Comparison of ENCODE assay signal across 23 mouse cellular contexts in the genomic region with DNA sequence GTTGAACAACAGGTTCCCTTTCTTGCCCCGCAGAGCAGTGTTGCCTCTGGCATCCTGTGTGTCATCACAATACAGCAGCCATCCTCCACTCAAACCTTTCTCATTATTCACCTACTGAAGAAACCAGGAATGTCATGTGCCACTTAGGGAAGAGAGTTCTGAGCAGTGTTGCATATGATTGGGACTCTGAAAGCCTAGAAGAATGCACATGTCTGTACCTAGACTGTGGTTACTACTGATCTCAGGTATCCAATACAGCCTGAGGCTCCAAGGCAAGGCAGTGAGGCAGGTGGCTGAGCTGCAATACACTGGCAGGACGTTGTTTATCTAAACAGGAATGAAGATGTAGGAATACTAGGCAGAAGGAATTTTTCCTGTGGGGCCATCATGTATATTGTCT.
DNase-seq lines count a peak whose midpoint lies in the region; ATAC-seq lines count a peak whose summit lies in the region.
"Had no signal": no experiment of that assay in that cellular context is flagged by ENCODE, and none has a peak within 500 bp of the region (broad histone marks: within the 10 kb centered on the region; RNA-seq: fewer than 3 reads in every experiment).

No protein-coding gene starts in this region.

- no peak overlapping the region for H3K9ac ChIP-seq in heart, embryonic 12.5 days
- H3K9ac ChIP-seq: embryonic facial prominence, embryonic 12.5 days; hindbrain, embryonic 13.5 days; limb, embryonic 12.5 days; liver, embryonic 15.5 days; lung, embryonic 14.5 days had no signal

- DNase-seq in heart, adult 11 months: peak; percentile 45
- peak; percentile 8 for DNase-seq in brain, adult 2 months (ENCODE audit: low read depth, low spot score)
- peak; percentile 4 for DNase-seq in forelimb bud, embryonic 11.5 days (ENCODE audit: low read depth, low spot score)
- peak; percentile 7 for DNase-seq in retina, embryonic 14.5 days (ENCODE audit: low spot score)
- DNase-seq in cerebellum, adult 11 months: no peak
- DNase-seq: adrenal gland, postnatal 10 days; cerebellum, adult 18-20 months; cerebellum, postnatal 10 days; heart, postnatal 36 days; kidney, postnatal 14 days; lung, embryonic 14.5 days; right cerebral cortex, adult 18-20 months; spleen, adult 18-20 months; thymus, postnatal 14 days had no signal

- no peaks in the 10 kb centered on the region for H3K9me3 ChIP-seq in heart, embryonic 12.5 days (replicated peaks)
- H3K9me3 ChIP-seq: embryonic facial prominence, embryonic 12.5 days; hindbrain, embryonic 13.5 days; limb, embryonic 12.5 days; liver, embryonic 15.5 days had no signal

- no peak for ATAC-seq in heart, embryonic 12.5 days (ENCODE audit: insufficient number of reproducible peaks, low FRiP score)
- no peak for ATAC-seq in erythroid progenitor cell, adult 5-6 weeks (replicated peaks; ENCODE audit: low FRiP score, poor library complexity, severe bottlenecking)
- ATAC-seq: forebrain, embryonic 16.5 days; intestine, postnatal 0 days had no signal

- H3K36me3 ChIP-seq in heart, embryonic 12.5 days: no peaks in the 10 kb centered on the region
- H3K36me3 ChIP-seq: embryonic facial prominence, embryonic 12.5 days; G1E; hindbrain, embryonic 13.5 days; limb, embryonic 12.5 days; liver, embryonic 15.5 days had no signal

- no peak overlapping the region for H3K4me2 ChIP-seq in heart, embryonic 12.5 days
- H3K4me2 ChIP-seq: embryonic facial prominence, embryonic 12.5 days; hindbrain, embryonic 13.5 days; limb, embryonic 12.5 days; liver, embryonic 15.5 days; lung, embryonic 14.5 days had no signal

- H3K4me1 ChIP-seq in heart, embryonic 12.5 days (replicated peaks): peaks cover 40% of the 10 kb centered on the region
- H3K4me1 ChIP-seq: embryonic facial prominence, embryonic 12.5 days; limb, embryonic 12.5 days; liver, embryonic 15.5 days had no signal

- no peaks in the 10 kb centered on the region for H3K27me3 ChIP-seq in heart, embryonic 12.5 days (replicated peaks)
- H3K27me3 ChIP-seq: embryonic facial prominence, embryonic 12.5 days; hindbrain, embryonic 13.5 days; limb, embryonic 12.5 days; liver, embryonic 15.5 days had no signal

- no peak overlapping the region for H3K27ac ChIP-seq in heart, embryonic 12.5 days (ENCODE audit: poor library complexity, severe bottlenecking)
- H3K27ac ChIP-seq: embryonic facial prominence, embryonic 12.5 days; hindbrain, embryonic 13.5 days; limb, embryonic 12.5 days; liver, embryonic 15.5 days had no signal

- H3K4me3 ChIP-seq in heart, embryonic 12.5 days: no peak overlapping the region
- H3K4me3 ChIP-seq: embryonic facial prominence, embryonic 12.5 days; hindbrain, embryonic 13.5 days; limb, embryonic 12.5 days; liver, embryonic 15.5 days had no signal

- WGBS in heart, embryonic 12.5 days: 32% methylated on average over 2 of the region's 2 CpGs
